Mouse (Mus musculus): Measurements from ENCODE around the gene Tmem163. TPM values are rescaled to one million over a fixed set of nuclear protein-coding genes. Genes with fewer than 3 reads are reported as not detected.

Tmem163 gene
- polyA plus RNA-seq, 1 experiment from 2014 or later: 23.4 TPM

- H3K27ac ChIP-seq (ENCODE audit: low read depth, low read length): peak overlapping the region; percentile 70
- H3K4me3 ChIP-seq (ENCODE audit: low read depth, low read length): peak overlapping the region; percentile 6; the same call in 1 of the 2 replicates
- H3K4me2 ChIP-seq (ENCODE audit: low read depth, low read length, severe bottlenecking): peak overlapping the region; percentile 38
- DNase-seq (ENCODE audit: low spot score): peak; percentile 62
- H3K9ac ChIP-seq (ENCODE audit: low read length): peak overlapping the region; percentile 48; the same call in 1 of the 2 replicates
- 8% methylated on average over 17 of the region's 17 CpGs for WGBS
- H3K27me3 ChIP-seq (ENCODE audit: control insufficient read depth, insufficient read depth, low read length): peaks cover 41% of the 10 kb centered on the region
- H3K4me1 ChIP-seq (replicated peaks; ENCODE audit: control insufficient read depth, insufficient read depth, low read length): peaks cover 13% of the 10 kb centered on the region; the same call in 1 of the 2 replicates
- no peaks in the 10 kb centered on the region for H3K36me3 ChIP-seq (ENCODE audit: control insufficient read depth, insufficient read depth, low read length)
- H3K9me3 ChIP-seq (ENCODE audit: control insufficient read depth, low read length): no peaks in the 10 kb centered on the region
- peak; percentile 73 for ATAC-seq (replicated peaks; ENCODE audit: low FRiP score)
These were observed 141.9 kb downstream of the Tmem163 start for GRCm38 (mm10) chr1:127537204-127538038.

GRCm38 (mm10) chr1:127536448-127536847 is 142.9 kb downstream of the Tmem163 start:
- Histone ChIP-seq H3K27ac (ENCODE audit: low read depth, low read length) (no peak overlapping the region), H3K9ac (ENCODE audit: low read length) (no peak overlapping the region), H3K4me2 (ENCODE audit: low read depth, low read length, severe bottlenecking) (no peak overlapping the region), H3K4me1 (replicated peaks; ENCODE audit: control insufficient read depth, insufficient read depth, low read length) (peaks cover 16% of the 10 kb centered on the region; the same call in 1 of the 2 replicates), H3K4me3 (ENCODE audit: low read depth, low read length) (no peak overlapping the region), H3K27me3 (ENCODE audit: control insufficient read depth, insufficient read depth, low read length) (peaks cover 41% of the 10 kb centered on the region), H3K9me3 (ENCODE audit: control insufficient read depth, low read length) (no peaks in the 10 kb centered on the region), H3K36me3 (ENCODE audit: control insufficient read depth, insufficient read depth, low read length) (no peaks in the 10 kb centered on the region)
- 57% methylated on average over 5 of the region's 5 CpGs for WGBS
- no peak for DNase-seq (ENCODE audit: low spot score)
- ATAC-seq (replicated peaks; ENCODE audit: low FRiP score): no peak

GRCm38 (mm10) chr1:127531723-127532122 is 147.6 kb downstream of the Tmem163 start:
- Histone ChIP-seq H3K27me3 (ENCODE audit: control insufficient read depth, insufficient read depth, low read length) (peaks cover 56% of the 10 kb centered on the region), H3K9ac (ENCODE audit: low read length) (no peak overlapping the region), H3K4me3 (ENCODE audit: low read depth, low read length) (no peak overlapping the region), H3K4me1 (replicated peaks; ENCODE audit: control insufficient read depth, insufficient read depth, low read length) (peaks cover 10% of the 10 kb centered on the region; the same call in 1 of the 2 replicates), H3K27ac (ENCODE audit: low read depth, low read length) (peak overlapping the region; percentile 51; the same call in 1 of the 2 replicates), H3K4me2 (ENCODE audit: low read depth, low read length, severe bottlenecking) (no peak overlapping the region), H3K36me3 (ENCODE audit: control insufficient read depth, insufficient read depth, low read length) (no peaks in the 10 kb centered on the region), H3K9me3 (ENCODE audit: control insufficient read depth, low read length) (no peaks in the 10 kb centered on the region)
- DNase-seq (ENCODE audit: low spot score) (no peak), ATAC-seq (replicated peaks; ENCODE audit: low FRiP score) (peak; percentile 47)
- 65% methylated on average over 5 of the region's 5 CpGs for WGBS

GRCm38 (mm10) chr1:127530849-127531580 is 148.3 kb downstream of the Tmem163 start:
- peak overlapping the region; percentile 75 for H3K27ac ChIP-seq (ENCODE audit: low read depth, low read length)
- H3K9ac ChIP-seq (ENCODE audit: low read length): no peak overlapping the region
- H3K4me3 ChIP-seq (ENCODE audit: low read depth, low read length): no peak overlapping the region
- H3K36me3 ChIP-seq (ENCODE audit: control insufficient read depth, insufficient read depth, low read length): no peaks in the 10 kb centered on the region
- ATAC-seq (replicated peaks; ENCODE audit: low FRiP score) (peak; percentile 95), DNase-seq (ENCODE audit: low spot score) (peak; percentile 86)
- no peaks in the 10 kb centered on the region for H3K9me3 ChIP-seq (ENCODE audit: control insufficient read depth, low read length)
- peaks cover 50% of the 10 kb centered on the region for H3K27me3 ChIP-seq (ENCODE audit: control insufficient read depth, insufficient read depth, low read length)
- H3K4me1 ChIP-seq (replicated peaks; ENCODE audit: control insufficient read depth, insufficient read depth, low read length): peaks cover 8% of the 10 kb centered on the region; the same call in 1 of the 2 replicates
- 0 out of 2 replicates have a peak overlapping the region, but pooled peaks have one; percentile 26 for H3K4me2 ChIP-seq (ENCODE audit: low read depth, low read length, severe bottlenecking)
- WGBS: 19% methylated on average over 14 of the region's 14 CpGs

GRCm38 (mm10) chr1:127523364-127523763 is 156.0 kb downstream of the Tmem163 start:
- 0 out of 2 replicates have a peak, but pooled peaks cover 2% of the 10 kb centered on the region for H3K27me3 ChIP-seq (ENCODE audit: control insufficient read depth, insufficient read depth, low read length)
- WGBS: 91% methylated on average over 8 of the region's 8 CpGs
- ATAC-seq (replicated peaks; ENCODE audit: low FRiP score): no peak

GRCm38 (mm10) chr1:127514888-127515287 is 164.5 kb downstream of the Tmem163 start:
- Histone ChIP-seq H3K4me2 (ENCODE audit: low read depth, low read length, severe bottlenecking) (no peak overlapping the region), H3K9me3 (ENCODE audit: control insufficient read depth, low read length) (no peaks in the 10 kb centered on the region; the same call in 1 of the 2 replicates), H3K4me3 (ENCODE audit: low read depth, low read length) (no peak overlapping the region), H3K27ac (ENCODE audit: low read depth, low read length) (no peak overlapping the region), H3K9ac (ENCODE audit: low read length) (no peak overlapping the region), H3K4me1 (replicated peaks; ENCODE audit: control insufficient read depth, insufficient read depth, low read length) (no peaks in the 10 kb centered on the region), H3K36me3 (ENCODE audit: control insufficient read depth, insufficient read depth, low read length) (no peaks in the 10 kb centered on the region), H3K27me3 (ENCODE audit: control insufficient read depth, insufficient read depth, low read length) (no peaks in the 10 kb centered on the region)
- DNase-seq (ENCODE audit: low spot score): no peak
- no peak for ATAC-seq (replicated peaks; ENCODE audit: low FRiP score)
- 95% methylated on average over 10 of the region's 10 CpGs for WGBS

More at GRCm38 (mm10) chr1:127523364-127523763, 156.0 kb downstream of the Tmem163 start:
- H3K9ac ChIP-seq (ENCODE audit: low read length): no peak overlapping the region
- no peaks in the 10 kb centered on the region for H3K9me3 ChIP-seq (ENCODE audit: control insufficient read depth, low read length)
- H3K27ac ChIP-seq (ENCODE audit: low read depth, low read length): no peak overlapping the region
- H3K4me1 ChIP-seq (replicated peaks; ENCODE audit: control insufficient read depth, insufficient read depth, low read length): no peaks in the 10 kb centered on the region
- H3K4me3 ChIP-seq (ENCODE audit: low read depth, low read length): no peak overlapping the region
- no peak overlapping the region for H3K4me2 ChIP-seq (ENCODE audit: low read depth, low read length, severe bottlenecking)
- DNase-seq (ENCODE audit: low spot score): no peak
- no peaks in the 10 kb centered on the region for H3K36me3 ChIP-seq (ENCODE audit: control insufficient read depth, insufficient read depth, low read length)

- ATAC-seq (replicated peaks; ENCODE audit: low FRiP score) (no peak), DNase-seq (ENCODE audit: low spot score) (no peak)
- no peaks in the 10 kb centered on the region for H3K27me3 ChIP-seq (ENCODE audit: control insufficient read depth, insufficient read depth, low read length)
- H3K27ac ChIP-seq (ENCODE audit: low read depth, low read length): no peak overlapping the region
- H3K4me2 ChIP-seq (ENCODE audit: low read depth, low read length, severe bottlenecking): no peak overlapping the region
- no peaks in the 10 kb centered on the region for H3K4me1 ChIP-seq (replicated peaks; ENCODE audit: control insufficient read depth, insufficient read depth, low read length)
- WGBS: 89% methylated on average over 3 of the region's 3 CpGs
- H3K9me3 ChIP-seq (ENCODE audit: control insufficient read depth, low read length): no peaks in the 10 kb centered on the region; the same call in 1 of the 2 replicates
- H3K36me3 ChIP-seq (ENCODE audit: control insufficient read depth, insufficient read depth, low read length): no peaks in the 10 kb centered on the region
- H3K9ac ChIP-seq (ENCODE audit: low read length): no peak overlapping the region
- no peak overlapping the region for H3K4me3 ChIP-seq (ENCODE audit: low read depth, low read length)
These were observed 164.9 kb downstream of the Tmem163 start for GRCm38 (mm10) chr1:127514479-127514878.

GRCm38 (mm10) chr1:127513664-127514063 is 165.7 kb downstream of the Tmem163 start:
- Histone ChIP-seq H3K4me3 (ENCODE audit: low read depth, low read length) (no peak overlapping the region), H3K27me3 (ENCODE audit: control insufficient read depth, insufficient read depth, low read length) (no peaks in the 10 kb centered on the region), H3K36me3 (ENCODE audit: control insufficient read depth, insufficient read depth, low read length) (no peaks in the 10 kb centered on the region), H3K9me3 (ENCODE audit: control insufficient read depth, low read length) (no peaks in the 10 kb centered on the region; the same call in 1 of the 2 replicates), H3K4me1 (replicated peaks; ENCODE audit: control insufficient read depth, insufficient read depth, low read length) (no peaks in the 10 kb centered on the region), H3K9ac (ENCODE audit: low read length) (no peak overlapping the region), H3K4me2 (ENCODE audit: low read depth, low read length, severe bottlenecking) (no peak overlapping the region), H3K27ac (ENCODE audit: low read depth, low read length) (no peak overlapping the region)
- 91% methylated on average over 3 of the region's 3 CpGs for WGBS
- DNase-seq (ENCODE audit: low spot score) (no peak), ATAC-seq (replicated peaks; ENCODE audit: low FRiP score) (no peak)
